Mouse (Mus musculus): ENCODE measurements around the gene Ccin. TPM values are rescaled to one million over a fixed set of nuclear protein-coding genes. Genes with fewer than 3 reads are reported as not detected.
A peak's percentile ranks its signal among the peaks of the same experiment; 100 is the strongest.

The Ccin gene
- polyA plus RNA-seq, 1 experiment from 2014 or later: not detected

GRCm38 (mm10) chr4:43983756-43984155, 473 bp downstream of the Ccin start:
- no peak overlapping the region for H3K27ac ChIP-seq (ENCODE audit: low read depth)
- H3K27me3 ChIP-seq (ENCODE audit: insufficient read depth, low read length): no peaks in the 10 kb centered on the region
- no peaks in the 10 kb centered on the region for H3K9me3 ChIP-seq (ENCODE audit: low read length)
- ATAC-seq (no peak), DNase-seq (peak; percentile 12)
- H3K4me3 ChIP-seq (ENCODE audit: low read depth, low read length): no peak overlapping the region
- TF ChIP-seq CTCF (IDR thresholded peaks at IDR 0.05; ENCODE audit: low read depth) (no peak), EP300 (IDR thresholded peaks at IDR 0.05; ENCODE audit: low read depth) (no peak)
- no peaks in the 10 kb centered on the region for H3K36me3 ChIP-seq (replicated peaks; ENCODE audit: insufficient read depth, low read length)
- 89% methylated on average over 22 of the region's 22 CpGs for WGBS (ENCODE audit: insufficient replicate concordance)
- no peak overlapping the region for H3K4me2 ChIP-seq (ENCODE audit: low read depth, low read length)
- H3K9ac ChIP-seq (replicated peaks): no peak overlapping the region
- peaks cover 11% of the 10 kb centered on the region for H3K4me1 ChIP-seq (ENCODE audit: insufficient read depth)

DNA sequence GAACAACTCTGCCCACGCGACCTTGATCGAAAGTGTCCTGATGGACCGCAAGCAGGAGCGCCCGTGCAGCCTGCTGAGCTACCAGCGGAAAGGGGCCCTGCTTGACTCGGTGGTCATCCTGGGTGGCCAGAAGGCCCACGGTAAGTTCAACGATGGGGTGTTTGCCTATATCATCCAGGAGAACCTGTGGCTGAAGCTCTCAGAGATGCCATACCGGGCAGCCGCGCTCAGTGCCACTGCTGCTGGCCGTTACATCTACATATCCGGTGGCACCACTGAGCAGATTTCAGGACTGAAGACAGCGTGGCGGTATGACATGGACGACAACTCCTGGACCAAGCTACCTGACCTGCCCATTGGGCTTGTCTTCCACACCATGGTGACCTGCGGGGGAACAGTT, 1.0 kb downstream of the Ccin start:
- ATAC-seq (no peak), DNase-seq (peak; percentile 14)
- H3K36me3 ChIP-seq (replicated peaks; ENCODE audit: insufficient read depth, low read length): no peaks in the 10 kb centered on the region
- no peak overlapping the region for H3K4me3 ChIP-seq (ENCODE audit: low read depth, low read length)
- 0 out of 2 replicates have a peak, but pooled peaks cover 6% of the 10 kb centered on the region for H3K4me1 ChIP-seq (ENCODE audit: insufficient read depth)
- no peak for TF ChIP-seq CTCF (IDR thresholded peaks at IDR 0.05; ENCODE audit: low read depth)
- no peak overlapping the region for H3K4me2 ChIP-seq (ENCODE audit: low read depth, low read length)
- H3K9ac ChIP-seq (replicated peaks): no peak overlapping the region
- H3K27ac ChIP-seq (ENCODE audit: low read depth): no peak overlapping the region
- H3K9me3 ChIP-seq (ENCODE audit: low read length): no peaks in the 10 kb centered on the region
- H3K27me3 ChIP-seq (ENCODE audit: insufficient read depth, low read length): no peaks in the 10 kb centered on the region
- 85% methylated on average over 19 of the region's 19 CpGs for WGBS (ENCODE audit: insufficient replicate concordance)

- DNase-seq: peak; percentile 10
- WGBS (ENCODE audit: insufficient replicate concordance): 76% methylated on average over 3 of the region's 3 CpGs
- Histone ChIP-seq H3K36me3 (replicated peaks; ENCODE audit: insufficient read depth, low read length) (no peaks in the 10 kb centered on the region), H3K4me1 (ENCODE audit: insufficient read depth) (no peaks in the 10 kb centered on the region), H3K27ac (ENCODE audit: low read depth) (no peak overlapping the region), H3K4me3 (ENCODE audit: low read depth, low read length) (no peak overlapping the region), H3K4me2 (ENCODE audit: low read depth, low read length) (no peak overlapping the region), H3K27me3 (ENCODE audit: insufficient read depth, low read length) (no peaks in the 10 kb centered on the region), H3K9ac (replicated peaks) (no peak overlapping the region), H3K9me3 (ENCODE audit: low read length) (no peaks in the 10 kb centered on the region)
- no peak for ATAC-seq
- no peak for TF ChIP-seq CTCF (IDR thresholded peaks at IDR 0.05; ENCODE audit: low read depth)
- no peak for TF ChIP-seq EP300 (IDR thresholded peaks at IDR 0.05; ENCODE audit: low read depth)
Measured at GRCm38 (mm10) chr4:43988976-43989375, 5.7 kb downstream of the Ccin start.

- Histone ChIP-seq H3K27ac (ENCODE audit: low read depth) (no peak overlapping the region), H3K4me1 (ENCODE audit: insufficient read depth) (no peaks in the 10 kb centered on the region), H3K4me2 (ENCODE audit: low read depth, low read length) (no peak overlapping the region), H3K4me3 (ENCODE audit: low read depth, low read length) (no peak overlapping the region), H3K9me3 (ENCODE audit: low read length) (no peaks in the 10 kb centered on the region), H3K9ac (replicated peaks) (no peak overlapping the region), H3K36me3 (replicated peaks; ENCODE audit: insufficient read depth, low read length) (no peaks in the 10 kb centered on the region), H3K27me3 (ENCODE audit: insufficient read depth, low read length) (no peaks in the 10 kb centered on the region)
- TF ChIP-seq CTCF (IDR thresholded peaks at IDR 0.05; ENCODE audit: low read depth): no peak
- TF ChIP-seq EP300 (IDR thresholded peaks at IDR 0.05; ENCODE audit: low read depth): no peak
- no peak for ATAC-seq
- peak; percentile 10 for DNase-seq
- 89% methylated on average over 11 of the region's 11 CpGs for WGBS (ENCODE audit: insufficient replicate concordance)
Measured at GRCm38 (mm10) chr4:43993072-43993471, 9.8 kb downstream of the Ccin start.

DNA sequence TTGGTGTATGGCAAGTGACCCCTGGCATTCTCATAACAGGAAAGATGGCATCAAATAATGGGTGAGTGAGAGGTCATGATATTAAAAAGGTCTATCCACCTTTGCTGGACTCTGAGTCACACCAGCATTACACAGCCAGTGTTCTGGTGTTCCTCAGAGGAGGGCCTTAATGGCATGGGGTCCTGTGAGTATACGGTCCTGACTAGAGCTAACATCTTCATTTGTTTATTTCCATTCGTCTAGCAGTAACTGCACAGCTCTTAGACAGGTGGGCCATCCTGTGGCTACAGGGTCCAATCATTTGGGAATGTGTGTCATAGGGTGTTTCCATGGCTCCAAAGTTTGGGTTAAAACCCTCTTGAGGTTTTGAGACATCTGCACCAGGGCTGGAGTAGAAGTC, 11.1 kb downstream of the Ccin start:
- DNase-seq (peak; percentile 5), ATAC-seq (no peak)
- no peaks in the 10 kb centered on the region for H3K4me1 ChIP-seq (ENCODE audit: insufficient read depth)
- no peak overlapping the region for H3K27ac ChIP-seq (ENCODE audit: low read depth)
- no peak overlapping the region for H3K9ac ChIP-seq (replicated peaks)
- H3K4me3 ChIP-seq (ENCODE audit: low read depth, low read length): no peak overlapping the region
- H3K27me3 ChIP-seq (ENCODE audit: insufficient read depth, low read length): no peaks in the 10 kb centered on the region
- TF ChIP-seq EP300 (IDR thresholded peaks at IDR 0.05; ENCODE audit: low read depth) (no peak), CTCF (IDR thresholded peaks at IDR 0.05; ENCODE audit: low read depth) (no peak)
- H3K36me3 ChIP-seq (replicated peaks; ENCODE audit: insufficient read depth, low read length): no peaks in the 10 kb centered on the region
- no peak overlapping the region for H3K4me2 ChIP-seq (ENCODE audit: low read depth, low read length)
- no peaks in the 10 kb centered on the region for H3K9me3 ChIP-seq (ENCODE audit: low read length)
- WGBS (ENCODE audit: insufficient replicate concordance): 71% methylated on average over 2 of the region's 2 CpGs

DNA sequence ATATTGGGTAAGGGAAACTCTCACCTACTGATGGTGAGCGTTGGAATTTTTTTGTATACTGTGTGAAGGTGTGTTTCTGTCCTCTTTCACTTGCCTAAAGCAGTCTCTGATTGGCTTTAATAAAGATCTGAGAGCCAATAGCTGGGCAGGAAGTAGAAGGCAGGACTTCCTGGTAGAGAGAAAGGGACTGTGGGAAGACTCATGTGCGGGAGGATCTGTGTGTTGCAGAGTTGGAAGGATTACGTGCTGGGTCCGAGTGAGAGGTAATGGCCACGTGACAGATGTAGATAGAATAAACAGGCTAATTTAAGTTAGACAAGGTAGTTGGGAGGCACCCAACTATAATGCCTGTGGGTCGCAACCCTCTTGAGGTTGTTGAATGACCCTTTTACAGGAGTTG, 20.3 kb downstream of the Ccin start:
- peak overlapping the region; percentile 12 for H3K9ac ChIP-seq (replicated peaks)
- peak overlapping the region; percentile 57 for H3K4me2 ChIP-seq (ENCODE audit: low read depth, low read length)

DNA sequence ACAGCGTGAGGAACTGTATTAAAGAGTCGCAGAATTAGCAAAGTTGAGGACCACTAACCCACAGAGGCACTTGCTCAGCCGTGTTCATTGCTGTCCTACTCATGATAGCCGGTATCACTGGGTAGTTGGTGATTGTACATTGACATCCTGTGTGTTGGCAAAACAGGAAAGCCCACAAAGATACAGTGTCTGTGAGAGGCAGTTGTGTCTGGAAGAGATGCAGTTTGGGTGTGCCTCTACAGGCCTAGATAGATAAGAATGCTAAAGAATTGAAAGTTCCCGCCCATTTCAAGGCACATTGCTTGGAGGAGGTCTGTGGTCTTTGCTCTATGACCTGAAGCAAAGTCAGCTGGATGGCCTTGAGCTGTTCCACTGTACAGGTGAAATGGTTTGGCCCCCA, 20.8 kb downstream of the Ccin start, which contains the start of gene Clta:
Gene Clta, plus strand, starts transcription at position 327 of the 400 bp plus-strand sequence.
- H3K4me2 ChIP-seq (ENCODE audit: low read depth, low read length): peak within 1 kb of the TSS; percentile 57
- H3K36me3 ChIP-seq (replicated peaks; ENCODE audit: insufficient read depth, low read length): no peaks in the 10 kb centered on the region
- 59% methylated on average over 5 of the region's 5 CpGs for WGBS (ENCODE audit: insufficient replicate concordance)
- H3K9me3 ChIP-seq (ENCODE audit: low read length): no peaks in the 10 kb centered on the region
- no peaks in the 10 kb centered on the region for H3K4me1 ChIP-seq (ENCODE audit: insufficient read depth)
- H3K27ac ChIP-seq (ENCODE audit: low read depth): peak within 1 kb of the TSS; percentile 84
- no peak for TF ChIP-seq CTCF (IDR thresholded peaks at IDR 0.05; ENCODE audit: low read depth)
- peak; percentile 97 for TF ChIP-seq EP300 (IDR thresholded peaks at IDR 0.05; ENCODE audit: low read depth)
- ATAC-seq (peak; percentile 96), DNase-seq (no peak)
- H3K27me3 ChIP-seq (ENCODE audit: insufficient read depth, low read length): no peaks in the 10 kb centered on the region
- H3K4me3 ChIP-seq (ENCODE audit: low read depth, low read length): peak within 1 kb of the TSS; percentile 40
- H3K9ac ChIP-seq (replicated peaks): peak within 1 kb of the TSS; percentile 55

More for the DNA sequence above, 20.3 kb downstream of the Ccin start:
- Histone ChIP-seq H3K36me3 (replicated peaks; ENCODE audit: insufficient read depth, low read length) (no peaks in the 10 kb centered on the region), H3K27me3 (ENCODE audit: insufficient read depth, low read length) (no peaks in the 10 kb centered on the region), H3K27ac (ENCODE audit: low read depth) (peak overlapping the region; percentile 84), H3K9me3 (ENCODE audit: low read length) (no peaks in the 10 kb centered on the region), H3K4me1 (ENCODE audit: insufficient read depth) (no peaks in the 10 kb centered on the region), H3K4me3 (ENCODE audit: low read depth, low read length) (peak overlapping the region; percentile 40)
- 61% methylated on average over 6 of the region's 6 CpGs for WGBS (ENCODE audit: insufficient replicate concordance)
- ATAC-seq: peak; percentile 84
- TF ChIP-seq EP300 (IDR thresholded peaks at IDR 0.05; ENCODE audit: low read depth) (no peak), CTCF (IDR thresholded peaks at IDR 0.05; ENCODE audit: low read depth) (no peak)
- no peak for DNase-seq

Measured in liver, postnatal 0 days (tissue).